Mouse (Mus musculus): ENCODE data around the gene Cep19.

DNA sequence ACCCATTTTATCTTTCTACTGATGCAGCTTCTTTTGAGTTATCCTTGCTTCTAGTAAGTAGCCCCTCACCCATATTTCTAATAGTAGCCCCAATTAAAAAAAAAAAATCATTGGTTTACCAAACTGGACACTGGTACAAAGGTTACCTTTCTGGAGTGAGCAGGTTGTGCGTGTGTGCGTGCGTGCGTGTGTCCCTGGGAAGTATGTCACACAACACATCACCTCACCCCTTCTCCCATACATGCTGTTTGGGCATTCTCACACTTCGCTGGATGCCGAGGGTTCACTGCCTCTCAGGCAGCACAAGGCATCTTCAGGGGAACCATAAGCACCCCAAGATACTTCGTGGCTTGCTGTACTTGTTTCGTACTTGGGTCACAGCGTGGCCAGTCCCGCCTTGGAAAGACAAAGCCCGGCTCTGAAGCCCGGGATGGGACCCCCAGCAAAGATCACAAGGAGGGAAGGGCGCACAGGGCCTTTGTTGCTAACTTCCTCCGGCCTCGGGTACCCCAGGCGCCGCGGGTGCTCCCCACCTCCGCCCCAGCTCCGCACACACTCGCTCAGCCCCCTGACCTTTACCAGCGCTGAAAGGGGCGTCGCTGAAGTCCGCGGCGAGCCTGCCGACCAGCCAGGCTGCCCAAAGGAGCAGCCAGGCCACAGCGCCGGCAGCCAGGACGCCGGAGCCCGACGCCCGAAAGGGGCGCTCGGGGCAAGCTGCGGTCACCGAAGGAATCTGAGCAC, 533 bp upstream of the Cep19 start:
- TF ChIP-seq CTCF (IDR thresholded peaks at IDR 0.05; ENCODE audit: low read depth, low read length) (no peak), POLR2A (IDR thresholded peaks at IDR 0.05; ENCODE audit: insufficient read depth, low read length) (no peak)
